8 mouse cellular contexts compared by ENCODE assay signal in genomic region chr14:45388345-45389181, GRCm38 (mm10). TPM values are rescaled to one million over a fixed set of nuclear protein-coding genes. Genes with fewer than 3 reads are reported as not detected.
DNase-seq lines count a peak whose midpoint lies in the region; ATAC-seq and TF ChIP-seq lines count a peak whose summit lies in the region.

No protein-coding gene starts in this region.

- TF ChIP-seq POLR2A in cortical plate, adult 2 months (IDR thresholded peaks at IDR 0.05; ENCODE audit: extremely low read depth, insufficient read depth, low read length) = peak; percentile 51; the same call in 1 of the 2 replicates

- ATAC-seq in megakaryocyte, adult 5-6 weeks (ENCODE audit: poor library complexity, severe bottlenecking) = peak; percentile 94

- no peak for TF ChIP-seq CTCF in cortical plate, adult 2 months (IDR thresholded peaks at IDR 0.05; ENCODE audit: extremely low read depth, insufficient read depth, low read length)

- DNase-seq in adipocyte (ENCODE audit: low spot score) = peak; percentile 76
- peak; percentile 84 to 92 for DNase-seq in gastrocnemius, adult 8-10 months (ENCODE audit: low spot score in 2 of 2)
- DNase-seq in induced T-regulatory cell, adult 2 months (ENCODE audit: low read depth) = peak; percentile 88
- DNase-seq in left cerebral cortex, adult 8-10 months (ENCODE audit: low spot score in 2 of 2) = peak; percentile 56 to 93
- DNase-seq in right cerebral cortex, adult 2 months (ENCODE audit: low spot score in 2 of 2) = peak; percentile 88 to 90
- DNase-seq in urinary bladder, postnatal 10 days (ENCODE audit: low spot score) = peak; percentile 73

- no peaks in the 10 kb centered on the region; the same call in 1 of the 2 replicates for H3K4me1 ChIP-seq in cortical plate, adult 2 months (ENCODE audit: control insufficient read depth, insufficient read depth, low read length)

- peak overlapping the region; percentile 53 for H3K4me3 ChIP-seq in cortical plate, adult 2 months (ENCODE audit: insufficient read depth, low read length)

- H3K27ac ChIP-seq in cortical plate, adult 2 months (ENCODE audit: insufficient read depth, low read length) = peak overlapping the region; percentile 74

RNA-seq across cellular contexts. Expression of gene Gnpnat1, which starts 16.1 kb away (rescaled TPM):
- polyA plus RNA-seq in cortical plate, adult 2 months (2012; rRNA removed) = 11.5 and 11.8 TPM in 2 replicates
- total RNA-seq in gastrocnemius, adult 8-10 months (2022) = 10 to 100 TPM in 1 of 4 experiments, 1 to 10 TPM in 3; 7.2 to 10.8 (median 9.7) TPM
- 10 to 100 TPM; 16.5 to 19.2 (median 18.6) TPM for total RNA-seq in left cerebral cortex, adult 8-10 months (2022)
- 15.5 and 18.5 TPM in 2 replicates for total RNA-seq in megakaryocyte, adult 5-6 weeks (2015)
- 12.1 and 13.9 TPM in 2 replicates for total RNA-seq in megakaryocyte, adult 5-6 weeks (2017)

RNA-seq across cellular contexts. Expression of gene Styx, which starts 37.7 kb away (rescaled TPM):
- 13.0 and 14.7 TPM in 2 replicates for polyA plus RNA-seq in cortical plate, adult 2 months (2012; rRNA removed)
- total RNA-seq in gastrocnemius, adult 8-10 months (2022) = 100 to 1,000 TPM in 1 of 4 experiments, 10 to 100 TPM in 3; 78.0 to 102 (median 92.9) TPM
- total RNA-seq in left cerebral cortex, adult 8-10 months (2022) = 10 to 100 TPM; 13.7 to 20.5 (median 18.9) TPM
- 22.0 and 23.7 TPM in 2 replicates for total RNA-seq in megakaryocyte, adult 5-6 weeks (2015)
- 13.1 and 14.1 TPM in 2 replicates for total RNA-seq in megakaryocyte, adult 5-6 weeks (2017)

RNA-seq across cellular contexts. Expression of gene Psmc6, which starts 59.0 kb away (rescaled TPM):
- polyA plus RNA-seq in cortical plate, adult 2 months (2012; rRNA removed) = 87.2 and 88.7 TPM in 2 replicates
- 100 to 1,000 TPM in 1 of 4 experiments, 10 to 100 TPM in 3; 91.2 to 102 (median 96.4) TPM for total RNA-seq in gastrocnemius, adult 8-10 months (2022)
- 100 to 1,000 TPM in 2 of 4 experiments, 10 to 100 TPM in 2; 94.9 to 116 (median 98.8) TPM for total RNA-seq in left cerebral cortex, adult 8-10 months (2022)
- total RNA-seq in megakaryocyte, adult 5-6 weeks (2015) = 120 and 126 TPM in 2 replicates
- total RNA-seq in megakaryocyte, adult 5-6 weeks (2017) = 140 and 144 TPM in 2 replicates

Comparison
In these comparisons a context has a peak if more than half of its experiments do, and no peak if none do; other contexts are left out.
1. Peak in every context shown above with its lines: DNase-seq, ATAC-seq, H3K4me3 ChIP-seq and H3K27ac ChIP-seq.